Mouse (Mus musculus): ENCODE measurements at regions not wholly inside any gene's neighbourhood (a gene's known extent, or its start where the extent isn't known, plus 50 kb on each side); places are given as distances from the start of the nearest gene placed in this dataset.
"Not testable (repeated sequence)": the region's sequence is repeated elsewhere in the genome, so short reads cannot be mapped to it uniquely, and the experiment has no call there.

GRCm38 (mm10) chr8:71026424-71026890 is 120.7 kb downstream of the Map1s start:
- DNase-seq (ENCODE audit: low read depth, low spot score), result peak; percentile 27
- Histone ChIP-seq H3K4me3 (ENCODE audit: insufficient read depth in 1 of 2, low read depth in 1 of 2, low read length in 2 of 2, poor library complexity in 1 of 2, severe bottlenecking in 1 of 2) (peak overlapping the region; percentile 38 to 54), H3K9ac (ENCODE audit: insufficient read depth, low read depth, low read length, poor library complexity, severe bottlenecking) (peak overlapping the region; percentile 66; the same call in 1 of the 2 replicates), H3K27ac (ENCODE audit: insufficient read depth, low read depth, low read length, poor library complexity, severe bottlenecking) (peak overlapping the region; percentile 91)
- H3K36me3 ChIP-seq (ENCODE audit: control insufficient read depth, insufficient read depth, low read length, poor library complexity, severe bottlenecking); in situ Hi-C loops (cut with MboI; ENCODE audit: low sequenced_read_pairs in 2 of 2, unreplicated experiment in 2 of 2); H3K9me3 ChIP-seq (ENCODE audit: control insufficient read depth, insufficient read depth, low read depth, low read length); H3K4me1 ChIP-seq (ENCODE audit: control insufficient read depth in 2 of 2, insufficient read depth in 2 of 2, low read length in 2 of 2, poor library complexity in 1 of 2): not testable (repeated sequence)

DNA sequence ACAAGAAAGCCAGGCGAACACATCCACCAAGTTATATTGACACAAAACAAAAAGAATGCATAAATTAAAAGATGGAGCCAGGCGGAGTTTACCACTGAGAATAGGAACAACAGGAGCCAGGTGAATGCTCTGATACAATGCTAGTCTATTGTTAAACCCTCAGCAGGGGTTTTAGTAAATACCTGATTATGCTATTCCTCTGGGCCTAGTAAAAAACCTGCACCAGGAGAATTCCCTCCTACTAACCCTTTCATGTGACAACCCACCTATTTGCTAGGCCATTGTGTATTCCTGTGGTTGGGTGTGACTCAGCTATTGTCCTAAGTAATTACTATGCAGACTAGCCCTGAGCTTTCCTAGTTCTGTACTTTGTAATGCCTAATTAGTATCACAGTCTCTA is 122.8 kb downstream of the Map1s start:
- H3K9me3 ChIP-seq (ENCODE audit: control insufficient read depth, insufficient read depth, low read depth, low read length); DNase-seq (ENCODE audit: low read depth, low spot score); H3K36me3 ChIP-seq (ENCODE audit: control insufficient read depth, insufficient read depth, low read length, poor library complexity, severe bottlenecking); H3K4me3 ChIP-seq (ENCODE audit: insufficient read depth in 1 of 2, low read depth in 1 of 2, low read length in 2 of 2, poor library complexity in 1 of 2, severe bottlenecking in 1 of 2); H3K27ac ChIP-seq (ENCODE audit: insufficient read depth, low read depth, low read length, poor library complexity, severe bottlenecking); H3K4me1 ChIP-seq (ENCODE audit: control insufficient read depth in 2 of 2, insufficient read depth in 2 of 2, low read length in 2 of 2, poor library complexity in 1 of 2); H3K9ac ChIP-seq (ENCODE audit: insufficient read depth, low read depth, low read length, poor library complexity, severe bottlenecking); in situ Hi-C loops (cut with MboI; ENCODE audit: low sequenced_read_pairs in 2 of 2, unreplicated experiment in 2 of 2): not testable (repeated sequence)

Data from ES-E14 (cell line).